Mouse (Mus musculus) hindbrain, postnatal 0 days (tissue): ENCODE measurements at regions not wholly inside any gene's neighbourhood (a gene's known extent, or its start where the extent isn't known, plus 50 kb on each side); places are given as distances from the start of the nearest gene placed in this dataset.
"Not testable (repeated sequence)": the region's sequence is repeated elsewhere in the genome, so short reads cannot be mapped to it uniquely, and the experiment has no call there.

Experiments used
- ATAC-seq: fragments of 200-750 bp; cut with Nextera tagmentation; 2 replicates; pipeline ENCODE4 v1.8.0; 2017; ENCODE audit warnings: mild to moderate bottlenecking, moderate TSS enrichment, moderate library complexity
- DNase-seq: peaks from one replicate; pipeline ENCODE4 v3.0.0-alpha.2; 2015; ENCODE audit warnings: low spot score
- H3K27ac ChIP-seq: fragments of 300-500 bp; sonication (generic); 2 replicates; pipeline ENCODE4 v1.5.1; 2014; ENCODE audit warnings: mild to moderate bottlenecking
- H3K27me3 ChIP-seq: fragments of 300-500 bp; sonication (generic); 2 replicates; pipeline ENCODE4 v1.6.1; 2014; ENCODE audit warnings: low read length, mixed read lengths; ENCODE audit not compliant: insufficient read depth
- H3K36me3 ChIP-seq: fragments of 300-500 bp; sonication (generic); 2 replicates; pipeline ENCODE4 v1.6.1; 2014; ENCODE audit warnings: low read length, mixed read lengths; ENCODE audit not compliant: insufficient read depth
- H3K4me1 ChIP-seq: fragments of 300-500 bp; sonication (generic); 2 replicates; pipeline ENCODE4 v1.6.1; 2014; ENCODE audit warnings: antibody characterized with exemption, low read length, mixed read lengths; ENCODE audit not compliant: insufficient read depth
- H3K4me2 ChIP-seq: fragments of 300-500 bp; sonication (generic); 2 replicates; pipeline ENCODE4 v1.6.1; 2014; ENCODE audit warnings: low read depth, mild to moderate bottlenecking, low read length, moderate library complexity, mixed read lengths
- H3K4me3 ChIP-seq: fragments of 300-500 bp; sonication (generic); 2 replicates; pipeline ENCODE4 v1.5.1; 2014; ENCODE audit warnings: low read length
- H3K9ac ChIP-seq: fragments of 300-500 bp; sonication (generic); replicated peaks from 2 replicates; pipeline ENCODE4 v1.6.1; 2014; ENCODE audit warnings: mild to moderate bottlenecking, low read length, moderate library complexity, mixed read lengths
- H3K9me3 ChIP-seq: fragments of 300-500 bp; sonication (generic); 2 replicates; pipeline ENCODE4 v1.6.1; 2016; ENCODE audit warnings: low read length, mixed read lengths
- CTCF ChIP-seq: IDR thresholded peaks from 2 replicates; pipeline ENCODE4 v1.5.1; 2016; ENCODE audit warnings: antibody characterized with exemption, control low read depth, low read depth
- WGBS: fragments of 180-500 bp; shearing (Covaris S2); extraction: QIAGEN DNeasy Blood & Tissue Kit; methylation state at CpG from one replicate; pipeline ENCODE4 v1.1.7; 2014; 5-methylcytosine and 5-hydroxymethylcytosine counted together

- not testable (repeated sequence) for H3K9ac ChIP-seq
- H3K4me2 ChIP-seq = peak overlapping the region; percentile 8; the same call in 1 of the 2 replicates
- DNase-seq = peak; percentile 67
These were observed 1132.8 kb upstream of the Tacstd2 start for GRCm38 (mm10) chr6:68668433-68668832.

GRCm38 (mm10) chr6:68632309-68632708 is 1096.7 kb upstream of the Tacstd2 start:
- not testable (repeated sequence) for H3K9me3 ChIP-seq, H3K4me1 ChIP-seq, H3K4me2 ChIP-seq, H3K27ac ChIP-seq, DNase-seq, ATAC-seq, H3K4me3 ChIP-seq, H3K36me3 ChIP-seq, H3K27me3 ChIP-seq, H3K9ac ChIP-seq

More at GRCm38 (mm10) chr6:68668433-68668832, 1132.8 kb upstream of the Tacstd2 start:
- not testable (repeated sequence) for H3K4me1 ChIP-seq, H3K36me3 ChIP-seq, H3K27me3 ChIP-seq, H3K27ac ChIP-seq, H3K9me3 ChIP-seq
- H3K4me3 ChIP-seq = 0 out of 2 replicates have a peak overlapping the region, but pooled peaks have one; percentile 1
- under 1% methylated on average over 10 of the region's 10 CpGs for WGBS
- peak; percentile 67; the same call in 1 of the 2 replicates for ATAC-seq
- peak; percentile 88 for TF ChIP-seq CTCF

- no peaks in the 10 kb centered on the region for H3K27me3 ChIP-seq
- no peak overlapping the region for H3K4me2 ChIP-seq
- H3K36me3 ChIP-seq = no peaks in the 10 kb centered on the region
- no peak overlapping the region for H3K9ac ChIP-seq
- ATAC-seq = no peak
- no peak for TF ChIP-seq CTCF
- H3K4me1 ChIP-seq = no peaks in the 10 kb centered on the region
- H3K27ac ChIP-seq = no peak overlapping the region
- no peak for DNase-seq
- H3K4me3 ChIP-seq = no peak overlapping the region
- H3K9me3 ChIP-seq = no peaks in the 10 kb centered on the region
- WGBS = 77% methylated on average over 1 of the region's 1 CpGs
These were observed 1096.2 kb upstream of the Tacstd2 start for GRCm38 (mm10) chr6:68631787-68632186.

GRCm38 (mm10) chr6:68606033-68606432 is 1070.4 kb upstream of the Tacstd2 start:
- H3K9me3 ChIP-seq = no peaks in the 10 kb centered on the region
- no peak overlapping the region for H3K4me2 ChIP-seq
- H3K27ac ChIP-seq = no peak overlapping the region
- H3K27me3 ChIP-seq = no peaks in the 10 kb centered on the region
- 73% methylated on average over 2 of the region's 2 CpGs for WGBS
- DNase-seq (no peak), ATAC-seq (no peak)
- no peaks in the 10 kb centered on the region for H3K4me1 ChIP-seq
- peak; percentile 41 for TF ChIP-seq CTCF
- no peak overlapping the region for H3K9ac ChIP-seq
- no peaks in the 10 kb centered on the region for H3K36me3 ChIP-seq
- H3K4me3 ChIP-seq = no peak overlapping the region
